Mouse (Mus musculus): Measurements from ENCODE around the gene Sgip1.

Gene Sgip1

DNA sequence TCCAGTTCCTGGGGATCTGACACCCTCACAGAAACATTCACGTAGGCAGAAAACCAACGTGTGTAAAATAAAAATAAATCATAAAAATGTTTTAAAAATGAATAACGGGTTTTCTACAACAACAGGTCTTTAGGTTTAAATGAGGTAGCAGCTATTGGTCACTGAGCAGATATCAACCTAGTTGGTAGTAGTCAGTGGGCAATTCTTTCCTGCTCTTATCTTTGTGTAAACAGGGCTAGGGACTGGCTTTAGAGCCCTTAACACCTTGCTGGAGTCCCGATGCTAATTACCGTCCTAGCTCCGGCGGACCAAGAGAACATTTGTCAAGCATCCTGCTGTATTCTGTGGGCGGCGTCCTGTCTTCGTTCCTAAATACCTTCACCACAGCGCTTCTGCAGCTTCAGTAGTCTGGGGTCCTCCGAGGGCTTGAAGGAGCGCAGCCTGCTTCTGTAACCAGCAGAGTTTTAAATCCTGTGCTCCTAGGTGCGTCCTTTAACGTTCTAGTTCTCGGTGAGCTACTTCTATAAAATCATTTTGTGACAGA, 236.8 kb downstream of the Sgip1 start:
- no peak for DNase-seq (ENCODE audit: low spot score in 2 of 2)

DNA sequence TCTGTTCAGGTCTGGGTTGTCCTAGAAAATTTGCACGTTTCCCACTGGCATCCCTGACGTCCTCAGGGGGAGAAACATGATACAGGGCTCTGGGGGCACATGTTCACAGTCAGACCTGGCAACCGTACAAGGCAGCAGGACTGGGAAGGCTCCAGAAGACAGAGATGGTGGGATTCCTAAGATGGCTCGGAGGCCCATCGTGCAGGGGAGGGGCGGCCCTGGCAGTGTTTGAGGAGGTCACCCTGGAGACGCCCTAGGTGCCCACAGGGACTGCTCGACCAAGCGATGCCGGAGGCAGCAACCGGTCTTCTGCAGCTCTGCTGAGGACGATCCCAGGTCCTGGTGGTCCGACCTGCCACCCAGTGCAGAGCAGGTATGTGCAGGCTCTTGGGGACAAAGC, 237.3 kb downstream of the Sgip1 start, which contains the start of gene Tctex1d1:
Gene Tctex1d1 (plus strand): TSS at position 167 of the 400 bp plus-strand sequence.
- DNase-seq (ENCODE audit: low spot score in 2 of 2) = no peak

DNA sequence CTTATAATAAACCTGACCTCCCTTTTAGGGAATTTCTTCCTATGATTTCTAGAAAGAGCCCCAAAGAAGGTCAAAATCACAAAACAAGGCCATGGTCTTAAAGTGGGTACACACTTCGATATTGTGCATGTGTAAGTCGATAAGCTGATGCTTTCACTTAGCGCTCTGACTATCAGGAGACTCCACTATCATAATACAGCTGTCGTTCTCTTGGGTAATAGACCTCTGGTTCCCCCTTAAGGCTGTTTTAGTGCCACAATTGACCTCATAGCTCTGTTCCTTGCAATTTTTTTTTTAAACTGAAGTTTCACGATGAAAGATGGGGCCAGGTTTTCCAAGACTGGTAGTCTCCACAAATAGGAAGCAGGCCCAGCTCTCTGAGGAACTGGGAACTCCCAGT, 238.3 kb downstream of the Sgip1 start:
- DNase-seq (ENCODE audit: low spot score in 2 of 2) = no peak

DNA sequence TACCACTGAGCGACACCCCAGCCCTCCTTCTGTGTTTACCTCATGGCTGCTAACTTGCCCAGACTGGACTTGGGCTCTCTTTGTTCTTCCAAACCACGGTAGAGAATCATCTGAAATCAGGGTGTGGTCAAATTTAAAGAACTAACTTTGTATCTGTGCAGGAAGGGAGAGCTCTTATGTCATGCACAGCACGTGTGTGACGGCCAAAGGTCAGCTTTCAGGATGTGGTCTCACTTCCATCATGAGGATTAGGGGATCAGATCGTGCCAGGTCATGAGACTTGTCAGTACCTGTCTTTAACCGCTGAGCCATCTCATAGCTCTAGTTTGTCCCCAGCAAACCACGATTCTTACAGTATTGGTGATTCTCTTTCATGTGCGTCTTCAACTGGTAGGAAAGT, 240.6 kb downstream of the Sgip1 start:
- DNase-seq (ENCODE audit: low spot score in 2 of 2) = no peak

DNA sequence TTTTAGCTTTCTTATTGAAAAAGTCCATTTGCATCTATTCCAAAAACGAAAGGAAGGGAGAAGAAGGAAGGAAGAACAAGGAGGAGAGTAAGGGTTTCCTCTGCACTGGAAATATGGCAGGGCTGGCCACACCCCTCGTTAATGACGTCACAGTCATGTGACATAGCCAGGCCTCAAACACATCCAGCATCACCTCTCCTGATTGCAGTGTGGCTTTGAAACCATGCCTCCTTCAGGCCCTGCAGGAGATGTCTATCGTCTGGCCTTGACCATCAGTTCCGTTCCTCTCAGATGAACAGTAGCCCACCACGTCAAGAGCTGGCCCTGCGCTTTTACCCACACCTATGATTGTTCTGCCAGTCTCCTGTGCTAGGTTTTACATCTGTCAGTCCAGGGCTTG, 245.1 kb downstream of the Sgip1 start:
- peak in 1 of 2 experiments; percentile 28 for DNase-seq (ENCODE audit: low spot score in 2 of 2)

DNA sequence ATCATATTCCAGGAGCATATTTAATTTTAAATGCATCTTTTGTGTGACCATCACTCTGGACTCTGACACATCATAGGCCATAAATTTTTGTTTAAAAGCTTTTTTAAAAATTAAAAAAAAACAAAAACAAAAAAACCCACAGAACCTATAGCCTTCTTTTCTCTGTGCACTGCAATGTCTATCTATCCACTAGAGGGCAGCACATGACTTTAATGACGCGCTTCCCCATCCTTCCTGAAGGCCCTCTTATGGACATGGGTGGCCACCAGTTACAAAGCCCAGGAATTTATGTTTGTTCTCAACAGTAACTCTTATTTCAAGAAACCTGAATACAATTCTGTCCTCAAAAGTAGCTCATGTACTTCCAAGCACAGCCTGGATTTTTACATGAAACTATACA, 245.8 kb downstream of the Sgip1 start:
- DNase-seq (ENCODE audit: low spot score in 2 of 2) = peak in 1 of 2 experiments; percentile 48

DNA sequence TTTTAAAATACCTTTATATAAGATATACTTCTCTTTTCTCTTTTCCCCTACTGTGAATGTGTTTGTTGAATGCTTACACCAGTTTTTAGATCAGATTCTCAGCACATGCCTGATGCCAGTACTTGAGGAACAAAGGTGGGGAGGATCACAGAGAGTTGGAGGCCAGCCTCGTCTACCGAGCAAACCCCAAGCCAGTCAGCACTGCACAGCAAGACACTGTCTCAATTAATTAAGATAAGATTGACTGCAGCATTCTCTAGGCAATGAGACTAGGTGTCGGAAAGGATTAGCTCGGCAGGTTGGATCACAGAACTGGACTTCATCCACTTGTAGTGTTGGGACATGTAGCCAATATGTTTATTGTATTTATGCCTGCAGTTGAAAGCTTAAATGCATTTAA, 246.2 kb downstream of the Sgip1 start:
- DNase-seq (ENCODE audit: low spot score in 2 of 2) = no peak

DNA sequence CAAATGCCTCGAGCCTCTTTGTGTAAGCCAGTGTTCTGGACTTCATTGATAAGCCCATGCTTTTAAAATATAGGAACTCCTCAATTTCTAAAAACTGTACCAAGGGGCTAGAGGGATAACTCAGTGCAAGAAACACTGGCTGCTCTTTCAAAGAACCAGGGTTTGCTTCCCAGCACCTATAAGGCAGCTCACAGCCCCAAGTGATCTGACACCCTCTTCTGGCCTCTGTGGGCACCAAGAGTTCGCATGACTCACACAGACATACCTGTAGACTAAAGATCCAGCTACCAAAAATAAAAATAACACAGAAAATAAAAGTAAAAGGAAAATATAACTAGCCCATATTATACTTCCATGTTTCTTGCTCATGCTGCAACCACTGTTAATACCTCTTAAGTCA, 246.7 kb downstream of the Sgip1 start:
- no peak for DNase-seq (ENCODE audit: low spot score in 2 of 2)

DNA sequence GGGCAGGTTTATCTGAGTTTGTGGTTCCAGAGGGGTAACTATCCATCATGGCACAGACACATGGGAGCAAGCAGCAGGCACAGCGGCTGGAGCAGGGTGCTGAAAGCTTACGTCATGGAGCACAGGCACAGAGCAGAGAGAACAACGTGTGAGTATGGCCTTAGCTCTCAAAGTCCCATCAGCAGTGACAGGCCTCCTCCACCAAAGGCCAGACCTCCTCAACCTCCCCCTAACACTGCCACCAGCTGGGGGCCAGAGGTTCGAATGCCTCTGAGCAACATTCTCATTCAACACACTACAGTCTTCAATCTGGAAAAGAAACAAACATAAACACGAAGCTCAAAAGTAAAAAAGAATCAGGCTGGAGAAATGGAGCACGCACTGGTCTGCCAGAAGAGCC, 247.4 kb downstream of the Sgip1 start:
- no peak for DNase-seq (ENCODE audit: low spot score in 2 of 2)

DNA sequence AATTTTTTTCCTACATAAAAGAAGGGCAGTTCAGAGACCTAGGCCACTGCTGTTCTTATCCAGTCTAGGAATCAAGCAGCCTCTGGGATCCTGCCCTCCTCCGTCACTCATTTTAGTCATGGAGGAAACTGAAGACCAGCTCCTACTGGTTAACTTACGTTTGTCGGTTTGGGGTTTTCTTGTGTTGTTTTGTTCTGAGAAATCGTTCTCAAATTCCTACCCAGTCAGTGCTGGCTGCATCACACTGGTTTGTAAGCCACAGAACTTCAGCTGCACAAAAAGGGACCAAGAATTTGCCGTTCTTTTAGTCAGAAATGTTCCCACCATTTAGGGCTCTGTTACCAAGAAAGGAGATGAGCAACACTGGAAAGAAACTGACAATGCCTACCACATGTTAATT, 248.3 kb downstream of the Sgip1 start:
- DNase-seq (ENCODE audit: low spot score in 2 of 2) = no peak

DNA sequence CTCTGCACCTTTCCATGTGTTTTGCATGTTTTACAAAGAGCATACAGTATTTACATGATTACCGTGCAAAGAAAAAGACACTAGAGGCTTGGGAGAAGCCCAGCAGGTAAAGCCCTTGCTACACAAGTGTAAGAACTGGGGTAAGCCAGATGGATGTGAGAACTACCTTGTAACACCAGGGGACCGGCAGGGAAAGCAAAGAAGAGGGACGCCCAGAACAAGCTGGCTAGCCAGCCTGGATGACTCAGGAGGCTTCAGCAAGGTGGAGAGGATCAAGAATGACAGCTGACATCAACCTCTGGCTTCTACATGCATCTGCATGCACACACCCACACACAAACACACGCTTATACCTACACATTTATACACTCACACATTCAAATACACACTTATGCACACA, 248.9 kb downstream of the Sgip1 start:
- DNase-seq (ENCODE audit: low spot score in 2 of 2) = no peak

DNA sequence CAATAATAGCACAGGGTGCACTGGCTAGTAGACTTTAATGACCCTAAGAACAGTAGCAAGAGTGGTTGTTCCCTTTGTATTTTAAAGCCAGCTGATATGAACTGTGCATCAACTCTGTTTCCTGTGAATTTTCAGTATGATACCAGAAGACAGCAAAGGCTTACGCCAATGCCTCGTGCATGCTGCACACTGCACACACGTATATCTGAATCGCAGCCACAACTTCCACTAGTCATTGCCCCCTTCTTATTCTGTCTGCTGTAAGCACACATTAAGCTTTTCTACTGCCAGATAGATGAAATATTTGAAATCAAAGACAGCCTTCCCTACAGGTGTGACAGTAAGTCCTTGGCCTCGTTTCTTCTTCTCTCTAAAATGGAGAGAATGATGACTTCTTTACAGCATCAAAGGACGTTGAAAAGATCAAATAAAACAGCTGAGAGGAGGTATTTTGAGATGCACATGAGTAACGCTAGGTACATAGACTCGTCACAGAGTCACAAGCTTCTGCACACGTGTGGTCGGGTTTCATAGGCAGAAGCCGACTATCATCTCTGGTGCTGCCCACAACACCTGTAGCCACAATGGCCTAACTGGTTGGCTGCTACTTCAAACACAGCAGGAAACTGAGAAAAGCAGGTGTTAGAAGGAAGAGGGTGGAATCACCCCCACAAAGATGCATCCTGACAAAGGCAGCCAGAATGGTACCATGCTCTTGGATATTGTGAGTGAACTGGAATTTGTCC, 249.7 kb downstream of the Sgip1 start:
- DNase-seq (ENCODE audit: low spot score in 2 of 2) = no peak

DNA sequence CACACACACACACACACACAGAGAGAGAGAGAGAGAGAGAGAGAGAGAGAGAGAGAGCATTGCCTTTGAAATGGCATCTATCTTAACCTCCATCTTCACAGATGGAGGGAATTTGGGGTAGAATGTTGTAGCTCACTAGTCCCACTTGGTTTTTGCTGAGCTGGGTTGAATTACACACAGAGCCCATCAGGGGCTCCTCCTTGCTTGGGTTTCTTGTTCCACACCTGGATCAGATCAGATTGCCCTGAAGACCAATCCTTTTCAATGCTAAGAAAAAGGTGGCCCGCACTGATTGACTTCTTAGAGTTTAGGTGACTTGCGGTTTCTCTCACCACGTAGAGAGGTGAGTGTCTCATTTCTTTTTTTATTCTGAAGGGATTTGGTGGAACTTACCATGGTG, 250.6 kb downstream of the Sgip1 start:
- DNase-seq (ENCODE audit: low spot score in 2 of 2) = no peak

DNA sequence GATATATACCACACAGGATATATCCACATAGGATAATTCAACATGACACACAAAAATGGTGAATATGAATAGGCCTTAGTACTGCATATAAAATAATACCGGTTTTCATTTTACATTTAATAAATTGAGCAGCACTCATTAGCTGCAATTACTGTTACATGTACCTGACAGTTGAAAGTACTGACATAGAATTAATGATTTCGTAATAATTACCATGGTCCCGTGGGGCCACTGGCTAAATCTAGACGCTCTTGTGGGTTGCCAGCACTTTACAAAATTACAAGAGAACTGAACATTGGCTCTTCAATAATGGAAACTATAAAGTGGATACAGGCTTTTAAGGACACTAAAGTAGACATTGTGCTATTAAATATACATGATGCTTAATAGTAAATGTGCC, 263.6 kb downstream of the Sgip1 start:
- no peak for DNase-seq (ENCODE audit: low spot score in 2 of 2)

DNA sequence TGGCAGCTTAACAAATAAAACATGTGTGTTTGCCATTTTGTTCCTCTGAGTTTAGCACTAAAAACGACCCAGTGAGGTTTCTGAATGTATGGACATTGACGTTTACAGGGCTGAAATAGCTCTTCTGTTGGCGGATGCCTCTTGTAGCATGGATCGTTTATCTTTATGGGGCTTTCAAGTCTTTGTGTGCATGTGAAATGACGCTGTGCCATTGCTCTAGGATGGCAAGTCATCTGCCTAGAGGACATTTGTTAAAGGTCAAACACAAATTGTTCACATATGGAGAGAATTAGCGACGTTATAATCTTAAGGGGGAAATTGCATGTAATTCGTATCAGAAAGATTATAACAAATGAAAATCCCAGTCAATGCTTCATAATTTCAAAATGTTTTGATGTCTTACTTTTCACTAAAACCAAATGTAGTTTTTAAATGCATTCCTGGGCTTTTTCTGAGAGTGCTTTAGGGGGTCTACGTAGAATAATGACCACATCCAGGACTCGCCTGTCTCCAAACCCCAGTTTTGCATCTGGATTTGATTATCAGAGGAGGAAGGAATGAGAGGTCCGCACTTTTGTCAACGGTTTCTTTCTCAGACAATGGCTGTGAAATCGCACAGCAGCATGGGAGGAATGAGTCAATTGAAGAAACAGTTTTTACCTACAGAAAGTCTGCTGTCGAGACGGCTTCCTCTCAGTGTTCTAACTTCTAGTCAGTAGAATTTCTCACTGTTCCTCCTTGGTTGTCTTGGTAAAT, 264.3 kb downstream of the Sgip1 start:
- DNase-seq (ENCODE audit: low spot score in 2 of 2) = no peak

DNA sequence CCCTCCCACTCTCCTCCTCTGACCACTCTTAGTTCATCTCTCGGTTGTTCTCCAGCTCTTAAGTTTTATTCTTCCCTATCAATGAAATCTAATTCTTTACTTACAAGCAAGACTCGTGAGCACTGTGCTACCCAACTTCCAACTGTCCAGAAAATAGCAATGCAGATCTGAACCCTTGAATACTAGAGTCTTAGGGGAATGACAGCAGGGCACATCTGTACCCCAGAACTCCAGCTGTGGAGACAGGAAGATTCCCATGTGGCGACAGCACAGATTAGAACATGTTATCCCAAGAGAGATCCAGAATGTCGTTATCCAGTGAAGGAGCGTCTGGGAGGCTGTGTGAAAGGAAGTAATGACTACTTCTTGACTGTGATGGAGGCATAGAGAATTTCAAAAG, 265.2 kb downstream of the Sgip1 start:
- no peak for DNase-seq (ENCODE audit: low spot score in 2 of 2)

DNA sequence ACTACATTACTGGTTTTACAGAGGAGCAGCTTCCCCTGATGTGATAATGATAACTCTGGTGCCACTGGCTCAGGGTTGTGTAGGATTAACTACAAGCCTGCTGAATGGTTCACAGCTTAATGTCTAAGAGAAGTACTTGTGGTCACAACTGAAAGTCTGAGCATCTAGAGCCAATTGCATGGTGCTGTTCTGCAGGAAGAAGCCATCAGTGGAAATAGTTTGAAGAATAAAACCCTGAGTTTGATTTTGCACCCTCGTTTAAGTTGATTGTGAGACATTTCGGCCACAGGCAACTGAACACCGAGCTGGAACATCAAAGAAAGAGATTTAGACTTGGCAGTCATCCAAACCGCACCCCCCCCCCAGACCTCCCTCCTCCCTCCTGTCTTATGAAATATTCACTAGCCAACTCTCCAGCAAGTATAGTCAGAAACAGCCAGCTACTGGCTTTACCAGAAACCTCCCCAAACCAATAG, 265.9 kb downstream of the Sgip1 start:
- no peak for DNase-seq (ENCODE audit: low spot score in 2 of 2)

DNA sequence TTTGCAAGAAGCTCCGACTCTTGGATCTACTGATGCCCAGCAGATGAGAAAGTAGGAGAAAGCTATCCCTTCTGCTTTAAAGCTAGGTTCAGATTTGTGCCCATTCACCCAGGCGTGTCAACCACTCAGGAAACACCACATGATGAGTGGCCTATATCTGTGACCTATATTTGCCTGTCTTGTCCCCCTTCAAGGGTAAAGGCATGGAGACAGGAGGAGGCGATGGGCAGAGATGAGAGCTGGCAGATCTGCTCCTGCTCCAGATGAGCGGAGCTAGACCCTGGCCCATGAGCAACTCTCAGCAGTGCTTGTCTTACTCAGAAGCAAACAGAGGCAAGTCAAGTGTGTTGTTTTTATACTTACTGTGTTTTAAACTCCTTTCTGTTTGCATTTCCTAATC, 269.6 kb downstream of the Sgip1 start:
- no peak for DNase-seq (ENCODE audit: low spot score in 2 of 2)

DNA sequence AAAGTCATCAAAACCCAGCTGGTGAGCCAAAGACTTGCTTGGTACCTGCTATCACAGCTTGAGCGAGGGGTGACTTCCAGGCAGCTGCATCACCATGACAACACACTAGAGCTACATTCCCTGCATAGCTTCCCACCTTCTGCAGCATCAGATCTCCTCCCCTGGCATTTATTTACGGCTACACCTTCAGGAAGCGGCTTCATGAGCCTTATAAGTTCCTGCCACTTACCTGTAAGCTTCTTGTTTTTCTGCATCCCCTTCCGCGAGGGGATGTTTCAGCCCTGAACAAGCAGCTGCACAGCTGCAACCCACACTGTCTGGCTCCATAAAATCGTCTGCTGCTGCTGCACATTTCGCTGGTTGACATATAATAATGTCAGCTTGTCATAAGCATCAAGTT, 270.7 kb downstream of the Sgip1 start:
- no peak for DNase-seq (ENCODE audit: low spot score in 2 of 2)

DNA sequence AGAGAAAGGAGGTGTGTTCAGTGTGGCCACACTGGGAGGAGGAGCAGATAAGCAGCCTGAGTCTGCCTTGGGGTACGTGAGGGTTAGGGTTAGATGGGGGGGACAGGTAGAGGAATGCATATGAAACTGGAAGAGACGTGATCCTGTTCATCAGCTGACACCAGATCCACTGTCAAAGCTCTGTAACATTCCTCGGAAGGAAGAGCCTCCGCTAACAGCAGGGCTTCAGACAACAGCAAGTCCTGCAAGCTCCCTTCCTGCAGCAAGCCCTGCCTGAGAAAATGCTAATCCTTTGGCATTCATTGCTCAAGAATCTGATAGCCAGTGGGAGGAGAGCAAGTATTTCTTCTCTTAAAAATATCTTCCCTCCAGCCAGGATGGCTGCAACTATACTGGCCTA, 272.4 kb downstream of the Sgip1 start:
- no peak for DNase-seq (ENCODE audit: low spot score in 2 of 2)

Data from spleen, postnatal 10 days (tissue).